Mouse (Mus musculus): ENCODE data around the gene Tmem202. TPM values are rescaled to one million over a fixed set of nuclear protein-coding genes. Genes with fewer than 3 reads are reported as not detected.

Gene Tmem202
- 0.53 TPM for polyA plus RNA-seq (2017; shearing (Covaris generic))

GRCm38 (mm10) chr9:59539441-59540137 is at the start of gene Tmem202, which contains the start of gene Hexa:
TSS of gene Tmem202 (minus strand) at chr9:59539847.
TSS of gene Hexa (plus strand) at chr9:59539540.

GRCm38 (mm10) chr9:59577844-59578504 is 38.3 kb upstream of the Tmem202 start, which contains the start of gene Celf6:
TSS of gene Celf6 (plus strand) at chr9:59577917.

GRCm38 (mm10) chr9:59486549-59487065 is 53.0 kb downstream of the Tmem202 start, which contains the start of gene Arih1:
TSS of gene Arih1 (minus strand) at chr9:59486618.

Other genes with a start within 250 kb of the Tmem202 start
- gene Adpgk, start 248.3 kb downstream of the Tmem202 start, polyA plus RNA-seq (2017; shearing (Covaris generic)): 67.2 TPM
- gene Bbs4, start 186.3 kb downstream of the Tmem202 start, polyA plus RNA-seq (2017; shearing (Covaris generic)): 11.5 TPM
- 110 TPM for gene Arih1, start 53.2 kb downstream of the Tmem202 start, polyA plus RNA-seq (2017; shearing (Covaris generic))
- 55.5 TPM for gene Hexa, start 307 bp downstream of the Tmem202 start, polyA plus RNA-seq (2017; shearing (Covaris generic))
- not detected for gene Celf6, start 38.1 kb upstream of the Tmem202 start, polyA plus RNA-seq (2017; shearing (Covaris generic))
- gene Parp6, start 77.4 kb upstream of the Tmem202 start, polyA plus RNA-seq (2017; shearing (Covaris generic)): 61.5 TPM
- gene Pkm, start 116.5 kb upstream of the Tmem202 start, polyA plus RNA-seq (2017; shearing (Covaris generic)): 762 TPM
- 0.17 TPM for gene Gramd2, start 140.3 kb upstream of the Tmem202 start, polyA plus RNA-seq (2017; shearing (Covaris generic))
- gene Senp8, start 210.9 kb upstream of the Tmem202 start, polyA plus RNA-seq (2017; shearing (Covaris generic)): 7.1 TPM
- gene Myo9a, start 211.0 kb upstream of the Tmem202 start, polyA plus RNA-seq (2017; shearing (Covaris generic)): 28.7 TPM